Mouse (Mus musculus): ENCODE measurements around the gene Chst8. TPM values are rescaled to one million over a fixed set of nuclear protein-coding genes. Genes with fewer than 3 reads are reported as not detected.

Gene Chst8
- polyA plus RNA-seq, 1 experiment from 2014 or later, result 2.4 TPM

GRCm38 (mm10) chr7:34672916-34673315 is 139.6 kb downstream of the Chst8 start:
- WGBS, result 71% methylated on average over 4 of the region's 4 CpGs

GRCm38 (mm10) chr7:34671911-34672310 is 140.6 kb downstream of the Chst8 start:
- H3K9ac ChIP-seq, result no peak overlapping the region
- peaks cover 35% of the 10 kb centered on the region for H3K27me3 ChIP-seq (replicated peaks)
- WGBS, result under 1% methylated on average over 6 of the region's 6 CpGs
- peak; percentile 41; the same call in 1 of the 2 replicates for ATAC-seq (ENCODE audit: insufficient read depth, low FRiP score, low read depth)
- H3K36me3 ChIP-seq, result no peaks in the 10 kb centered on the region
- peaks cover 11% of the 10 kb centered on the region for H3K4me1 ChIP-seq
- no peak overlapping the region for H3K4me2 ChIP-seq
- H3K4me3 ChIP-seq (replicated peaks), result no peak overlapping the region
- H3K9me3 ChIP-seq, result no peaks in the 10 kb centered on the region
- H3K27ac ChIP-seq, result no peak overlapping the region

More at GRCm38 (mm10) chr7:34672916-34673315, 139.6 kb downstream of the Chst8 start:
- Histone ChIP-seq H3K27me3 (replicated peaks) (peaks cover 35% of the 10 kb centered on the region), H3K4me2 (no peak overlapping the region), H3K4me1 (peaks cover 11% of the 10 kb centered on the region), H3K4me3 (replicated peaks) (no peak overlapping the region), H3K9me3 (no peaks in the 10 kb centered on the region), H3K9ac (no peak overlapping the region), H3K27ac (no peak overlapping the region), H3K36me3 (no peaks in the 10 kb centered on the region)
- ATAC-seq (ENCODE audit: insufficient read depth, low FRiP score, low read depth), result no peak

- Histone ChIP-seq H3K4me2 (no peak overlapping the region), H3K9ac (no peak overlapping the region), H3K27me3 (replicated peaks) (peaks cover 32% of the 10 kb centered on the region), H3K9me3 (no peaks in the 10 kb centered on the region), H3K4me3 (replicated peaks) (no peak overlapping the region), H3K4me1 (peaks cover 8% of the 10 kb centered on the region), H3K36me3 (no peaks in the 10 kb centered on the region), H3K27ac (no peak overlapping the region)
- 77% methylated on average over 3 of the region's 3 CpGs for WGBS
- ATAC-seq (ENCODE audit: insufficient read depth, low FRiP score, low read depth), result no peak
Measured at GRCm38 (mm10) chr7:34670778-34671177, 141.7 kb downstream of the Chst8 start.

- Histone ChIP-seq H3K9ac (no peak overlapping the region), H3K36me3 (no peaks in the 10 kb centered on the region), H3K9me3 (no peaks in the 10 kb centered on the region), H3K4me2 (0 out of 2 replicates have a peak overlapping the region, but pooled peaks have one; percentile 13), H3K27me3 (replicated peaks) (peaks cover 18% of the 10 kb centered on the region), H3K4me1 (0 out of 2 replicates have a peak, but pooled peaks cover 2% of the 10 kb centered on the region), H3K4me3 (replicated peaks) (no peak overlapping the region), H3K27ac (no peak overlapping the region)
- WGBS, result 18% methylated on average over 9 of the region's 9 CpGs
- ATAC-seq (ENCODE audit: insufficient read depth, low FRiP score, low read depth), result no peak
Measured at GRCm38 (mm10) chr7:34669336-34669735, 143.2 kb downstream of the Chst8 start.

- 0 out of 2 replicates have a peak, but pooled peaks cover 2% of the 10 kb centered on the region for H3K4me1 ChIP-seq
- H3K27me3 ChIP-seq (replicated peaks), result 0 out of 2 replicates have a peak, but pooled peaks cover 4% of the 10 kb centered on the region
- H3K27ac ChIP-seq, result no peak overlapping the region
- no peak overlapping the region for H3K4me3 ChIP-seq (replicated peaks)
- no peak overlapping the region for H3K9ac ChIP-seq
- no peaks in the 10 kb centered on the region for H3K9me3 ChIP-seq
- ATAC-seq (ENCODE audit: insufficient read depth, low FRiP score, low read depth), result 0 out of 2 replicates have a peak, but pooled peaks have one; percentile 16
- 47% methylated on average over 16 of the region's 16 CpGs for WGBS
- no peaks in the 10 kb centered on the region for H3K36me3 ChIP-seq
- H3K4me2 ChIP-seq, result no peak overlapping the region
Measured at GRCm38 (mm10) chr7:34667874-34668273, 144.6 kb downstream of the Chst8 start.

GRCm38 (mm10) chr7:34663145-34663544 is 149.4 kb downstream of the Chst8 start:
- Histone ChIP-seq H3K9ac (no peak overlapping the region), H3K9me3 (no peaks in the 10 kb centered on the region), H3K4me3 (replicated peaks) (no peak overlapping the region), H3K4me2 (no peak overlapping the region), H3K27me3 (replicated peaks) (no peaks in the 10 kb centered on the region), H3K36me3 (no peaks in the 10 kb centered on the region), H3K27ac (no peak overlapping the region), H3K4me1 (no peaks in the 10 kb centered on the region)
- no peak for ATAC-seq (ENCODE audit: insufficient read depth, low FRiP score, low read depth)
- 46% methylated on average over 7 of the region's 7 CpGs for WGBS

- Histone ChIP-seq H3K9ac (no peak overlapping the region), H3K27me3 (replicated peaks) (no peaks in the 10 kb centered on the region), H3K4me2 (no peak overlapping the region), H3K4me3 (replicated peaks) (no peak overlapping the region), H3K27ac (no peak overlapping the region), H3K4me1 (no peaks in the 10 kb centered on the region), H3K36me3 (no peaks in the 10 kb centered on the region), H3K9me3 (no peaks in the 10 kb centered on the region)
- ATAC-seq (ENCODE audit: insufficient read depth, low FRiP score, low read depth), result no peak
- 32% methylated on average over 5 of the region's 5 CpGs for WGBS
Measured at GRCm38 (mm10) chr7:34662227-34662626, 150.3 kb downstream of the Chst8 start.

- Histone ChIP-seq H3K27ac (no peak overlapping the region), H3K9me3 (no peaks in the 10 kb centered on the region), H3K36me3 (no peaks in the 10 kb centered on the region), H3K9ac (no peak overlapping the region), H3K4me3 (replicated peaks) (no peak overlapping the region), H3K27me3 (replicated peaks) (no peaks in the 10 kb centered on the region), H3K4me1 (no peaks in the 10 kb centered on the region), H3K4me2 (no peak overlapping the region)
- WGBS, result 62% methylated on average over 6 of the region's 6 CpGs
- ATAC-seq (ENCODE audit: insufficient read depth, low FRiP score, low read depth), result no peak
Measured at GRCm38 (mm10) chr7:34659386-34660085, 153.0 kb downstream of the Chst8 start.

- Histone ChIP-seq H3K9ac (no peak within 1 kb of the TSS), H3K9me3 (no peaks in the 10 kb centered on the region), H3K4me3 (replicated peaks) (peak within 1 kb of the TSS; percentile 68), H3K4me1 (peaks cover 7% of the 10 kb centered on the region; the same call in 1 of the 2 replicates), H3K27me3 (replicated peaks) (no peaks in the 10 kb centered on the region), H3K4me2 (peak within 1 kb of the TSS; percentile 82), H3K36me3 (no peaks in the 10 kb centered on the region), H3K27ac (no peak within 1 kb of the TSS)
- 66% methylated on average over 5 of the region's 5 CpGs for WGBS
- ATAC-seq (ENCODE audit: insufficient read depth, low FRiP score, low read depth), result no peak
Measured at GRCm38 (mm10) chr7:34656632-34657031, 155.9 kb downstream of the Chst8 start, which contains the start of gene Kctd15. Kctd15 (minus strand) TSS chr7:34656732.

GRCm38 (mm10) chr7:34655086-34655839 is 157.2 kb downstream of the Chst8 start:
- H3K9me3 ChIP-seq, result no peaks in the 10 kb centered on the region
- peak overlapping the region; percentile 86 for H3K9ac ChIP-seq
- peak overlapping the region; percentile 99 for H3K27ac ChIP-seq
- H3K4me1 ChIP-seq, result peaks cover 7% of the 10 kb centered on the region; the same call in 1 of the 2 replicates
- H3K36me3 ChIP-seq, result 0 out of 2 replicates have a peak, but pooled peaks cover under 1% of the 10 kb centered on the region
- peak overlapping the region; percentile 68 for H3K4me3 ChIP-seq (replicated peaks)
- peak; percentile 82 for ATAC-seq (ENCODE audit: insufficient read depth, low FRiP score, low read depth)
- H3K27me3 ChIP-seq (replicated peaks), result no peaks in the 10 kb centered on the region
- WGBS, result under 1% methylated on average over 57 of the region's 74 CpGs
- peak overlapping the region; percentile 82 for H3K4me2 ChIP-seq

- peak overlapping the region; percentile 99 for H3K27ac ChIP-seq
- ATAC-seq (ENCODE audit: insufficient read depth, low FRiP score, low read depth), result peak; percentile 42
- peak overlapping the region; percentile 68 for H3K4me3 ChIP-seq (replicated peaks)
- peaks cover 7% of the 10 kb centered on the region for H3K36me3 ChIP-seq
- peak overlapping the region; percentile 82 for H3K4me2 ChIP-seq
- H3K9me3 ChIP-seq, result no peaks in the 10 kb centered on the region
- WGBS, result under 1% methylated on average over 49 of the region's 81 CpGs
- peaks cover 7% of the 10 kb centered on the region; the same call in 1 of the 2 replicates for H3K4me1 ChIP-seq
- H3K27me3 ChIP-seq (replicated peaks), result no peaks in the 10 kb centered on the region
- peak overlapping the region; percentile 86 for H3K9ac ChIP-seq
Measured at GRCm38 (mm10) chr7:34654441-34655085, 157.9 kb downstream of the Chst8 start.

All from stomach, embryonic 15.5 days (tissue).